Mouse (Mus musculus): ENCODE results near the gene Fank1. TPM values are rescaled to one million over a fixed set of nuclear protein-coding genes. Genes with fewer than 3 reads are reported as not detected.

The Fank1 gene
- polyA plus RNA-seq, 1 experiment from 2014 or later = 0.52 TPM

GRCm38 (mm10) chr7:133790608-133791229, 14.1 kb downstream of the Fank1 start:
- 88% methylated on average over 4 of the region's 4 CpGs for WGBS
- Histone ChIP-seq H3K27ac (replicated peaks; ENCODE audit: low read depth, low read length) (no peak overlapping the region), H3K9me3 (replicated peaks; ENCODE audit: control insufficient read depth, low read length) (no peaks in the 10 kb centered on the region), H3K4me2 (ENCODE audit: low read depth, low read length) (no peak overlapping the region), H3K4me3 (ENCODE audit: low read depth, low read length) (no peak overlapping the region), H3K9ac (replicated peaks; ENCODE audit: low read length) (no peak overlapping the region), H3K36me3 (replicated peaks; ENCODE audit: control insufficient read depth, insufficient read depth, low read depth, low read length) (no peaks in the 10 kb centered on the region), H3K4me1 (ENCODE audit: control insufficient read depth, insufficient read depth, low read length) (no peaks in the 10 kb centered on the region), H3K27me3 (ENCODE audit: control insufficient read depth, insufficient read depth, low read length) (no peaks in the 10 kb centered on the region)
- DNase-seq (ENCODE audit: low spot score) (no peak), ATAC-seq (replicated peaks; ENCODE audit: insufficient number of reproducible peaks, low FRiP score, low TSS enrichment, low read depth) (no peak)

DNA sequence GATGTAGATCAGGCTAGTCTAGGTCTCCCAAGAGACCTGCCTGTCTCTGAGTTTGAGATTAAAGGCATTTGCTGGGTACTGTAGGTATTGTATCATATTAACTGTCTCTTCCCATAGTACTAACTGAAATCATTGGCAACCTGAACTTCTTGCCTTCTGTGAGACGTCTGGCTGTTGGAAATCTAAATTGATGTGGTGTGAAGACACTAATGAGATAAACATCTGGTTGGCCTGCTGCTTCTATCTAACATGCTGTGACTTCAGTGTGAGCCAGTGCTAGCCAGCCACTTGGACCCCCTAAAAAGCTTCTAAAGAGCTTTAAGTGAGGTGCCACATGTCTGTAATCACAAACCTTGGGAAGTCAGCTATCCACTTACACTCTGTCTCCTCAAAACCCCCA, 16.1 kb downstream of the Fank1 start:
- no peak overlapping the region for H3K4me2 ChIP-seq (ENCODE audit: low read depth, low read length)
- no peaks in the 10 kb centered on the region for H3K36me3 ChIP-seq (replicated peaks; ENCODE audit: control insufficient read depth, insufficient read depth, low read depth, low read length)
- WGBS = 21% methylated on average over 1 of the region's 1 CpGs
- no peaks in the 10 kb centered on the region for H3K27me3 ChIP-seq (ENCODE audit: control insufficient read depth, insufficient read depth, low read length)
- no peak overlapping the region for H3K4me3 ChIP-seq (ENCODE audit: low read depth, low read length)
- H3K9ac ChIP-seq (replicated peaks; ENCODE audit: low read length) = no peak overlapping the region
- DNase-seq (ENCODE audit: low spot score) = no peak
- no peaks in the 10 kb centered on the region for H3K9me3 ChIP-seq (replicated peaks; ENCODE audit: control insufficient read depth, low read length)
- no peak overlapping the region for H3K27ac ChIP-seq (replicated peaks; ENCODE audit: low read depth, low read length)
- ATAC-seq (replicated peaks; ENCODE audit: insufficient number of reproducible peaks, low FRiP score, low TSS enrichment, low read depth) = no peak
- no peaks in the 10 kb centered on the region for H3K4me1 ChIP-seq (ENCODE audit: control insufficient read depth, insufficient read depth, low read length)

GRCm38 (mm10) chr7:133793248-133794131, 16.8 kb downstream of the Fank1 start:
- 76% methylated on average over 10 of the region's 10 CpGs for WGBS
- Histone ChIP-seq H3K4me2 (ENCODE audit: low read depth, low read length) (no peak overlapping the region), H3K4me1 (ENCODE audit: control insufficient read depth, insufficient read depth, low read length) (no peaks in the 10 kb centered on the region), H3K9ac (replicated peaks; ENCODE audit: low read length) (no peak overlapping the region), H3K36me3 (replicated peaks; ENCODE audit: control insufficient read depth, insufficient read depth, low read depth, low read length) (no peaks in the 10 kb centered on the region), H3K27ac (replicated peaks; ENCODE audit: low read depth, low read length) (no peak overlapping the region), H3K9me3 (replicated peaks; ENCODE audit: control insufficient read depth, low read length) (no peaks in the 10 kb centered on the region), H3K4me3 (ENCODE audit: low read depth, low read length) (no peak overlapping the region), H3K27me3 (ENCODE audit: control insufficient read depth, insufficient read depth, low read length) (no peaks in the 10 kb centered on the region)
- ATAC-seq (replicated peaks; ENCODE audit: insufficient number of reproducible peaks, low FRiP score, low TSS enrichment, low read depth) (no peak), DNase-seq (ENCODE audit: low spot score) (no peak)

- DNase-seq (ENCODE audit: low spot score) = no peak
- 85% methylated on average over 2 of the region's 2 CpGs for WGBS
- no peaks in the 10 kb centered on the region for H3K36me3 ChIP-seq (replicated peaks; ENCODE audit: control insufficient read depth, insufficient read depth, low read depth, low read length)
- ATAC-seq (replicated peaks; ENCODE audit: insufficient number of reproducible peaks, low FRiP score, low TSS enrichment, low read depth) = no peak
- no peaks in the 10 kb centered on the region for H3K27me3 ChIP-seq (ENCODE audit: control insufficient read depth, insufficient read depth, low read length)
- no peak overlapping the region for H3K4me2 ChIP-seq (ENCODE audit: low read depth, low read length)
- no peak overlapping the region for H3K9ac ChIP-seq (replicated peaks; ENCODE audit: low read length)
- H3K4me1 ChIP-seq (ENCODE audit: control insufficient read depth, insufficient read depth, low read length) = no peaks in the 10 kb centered on the region
- no peak overlapping the region for H3K4me3 ChIP-seq (ENCODE audit: low read depth, low read length)
- H3K27ac ChIP-seq (replicated peaks; ENCODE audit: low read depth, low read length) = no peak overlapping the region
- no peaks in the 10 kb centered on the region for H3K9me3 ChIP-seq (replicated peaks; ENCODE audit: control insufficient read depth, low read length)
These were observed 18.1 kb downstream of the Fank1 start for GRCm38 (mm10) chr7:133794720-133795119.

DNA sequence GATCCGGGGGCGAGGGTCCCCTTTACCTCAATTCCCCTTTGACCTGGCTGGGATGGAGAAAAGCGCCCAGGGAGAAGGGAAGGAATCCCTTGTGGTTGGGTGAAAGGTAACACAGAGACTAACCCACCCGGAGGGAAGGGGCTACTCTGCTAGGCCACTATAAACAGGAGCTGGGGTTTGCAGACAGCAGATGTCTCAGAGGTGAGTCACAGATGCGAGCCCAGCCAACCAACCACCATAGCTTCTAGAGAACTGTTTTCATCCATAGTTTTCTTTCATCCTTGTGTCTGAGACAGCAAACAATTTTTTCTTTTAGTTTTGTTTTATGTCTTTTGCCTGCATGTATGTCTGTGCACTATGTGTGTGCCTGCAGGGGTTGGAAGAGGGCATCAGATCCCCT, 23.3 kb downstream of the Fank1 start:
- no peaks in the 10 kb centered on the region for H3K36me3 ChIP-seq (replicated peaks; ENCODE audit: control insufficient read depth, insufficient read depth, low read depth, low read length)
- H3K4me3 ChIP-seq (ENCODE audit: low read depth, low read length) = no peak overlapping the region
- no peak overlapping the region for H3K27ac ChIP-seq (replicated peaks; ENCODE audit: low read depth, low read length)
- H3K4me2 ChIP-seq (ENCODE audit: low read depth, low read length) = no peak overlapping the region
- ATAC-seq (replicated peaks; ENCODE audit: insufficient number of reproducible peaks, low FRiP score, low TSS enrichment, low read depth) (no peak), DNase-seq (ENCODE audit: low spot score) (no peak)
- no peaks in the 10 kb centered on the region for H3K27me3 ChIP-seq (ENCODE audit: control insufficient read depth, insufficient read depth, low read length)
- no peaks in the 10 kb centered on the region for H3K9me3 ChIP-seq (replicated peaks; ENCODE audit: control insufficient read depth, low read length)
- H3K9ac ChIP-seq (replicated peaks; ENCODE audit: low read length) = no peak overlapping the region
- WGBS = 78% methylated on average over 5 of the region's 5 CpGs
- no peaks in the 10 kb centered on the region for H3K4me1 ChIP-seq (ENCODE audit: control insufficient read depth, insufficient read depth, low read length)

DNA sequence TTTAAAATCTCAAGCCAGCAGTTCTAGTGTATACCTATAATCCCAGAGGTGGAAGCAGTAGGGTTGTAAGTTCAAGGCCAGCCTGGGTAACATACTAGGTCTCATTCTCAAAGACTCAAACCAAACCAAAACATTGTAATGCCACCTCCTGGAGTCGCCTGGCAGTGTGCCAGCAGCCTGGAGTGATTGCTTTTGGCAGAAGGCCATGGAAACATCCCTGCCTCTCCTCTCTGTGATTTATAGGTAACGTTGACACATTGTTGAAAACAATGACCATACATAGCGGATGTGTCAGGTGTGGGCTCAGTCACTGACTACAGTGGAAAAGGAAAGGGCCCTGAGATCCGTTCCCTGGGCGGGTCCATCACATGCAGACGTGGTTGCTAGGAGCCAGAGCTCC, 25.2 kb downstream of the Fank1 start:
- H3K4me2 ChIP-seq (ENCODE audit: low read depth, low read length) = no peak overlapping the region
- no peak for DNase-seq (ENCODE audit: low spot score)
- WGBS = 77% methylated on average over 6 of the region's 6 CpGs

GRCm38 (mm10) chr7:133805614-133806175, 29.0 kb downstream of the Fank1 start:
- no peaks in the 10 kb centered on the region for H3K36me3 ChIP-seq (replicated peaks; ENCODE audit: control insufficient read depth, insufficient read depth, low read depth, low read length)
- H3K4me1 ChIP-seq (ENCODE audit: control insufficient read depth, insufficient read depth, low read length) = no peaks in the 10 kb centered on the region
- H3K4me2 ChIP-seq (ENCODE audit: low read depth, low read length) = no peak overlapping the region
- H3K4me3 ChIP-seq (ENCODE audit: low read depth, low read length) = no peak overlapping the region
- H3K9ac ChIP-seq (replicated peaks; ENCODE audit: low read length) = no peak overlapping the region
- DNase-seq (ENCODE audit: low spot score) (peak; percentile 76), ATAC-seq (replicated peaks; ENCODE audit: insufficient number of reproducible peaks, low FRiP score, low TSS enrichment, low read depth) (no peak)
- H3K9me3 ChIP-seq (replicated peaks; ENCODE audit: control insufficient read depth, low read length) = no peaks in the 10 kb centered on the region
- 62% methylated on average over 7 of the region's 7 CpGs for WGBS
- no peak overlapping the region for H3K27ac ChIP-seq (replicated peaks; ENCODE audit: low read depth, low read length)
- H3K27me3 ChIP-seq (ENCODE audit: control insufficient read depth, insufficient read depth, low read length) = no peaks in the 10 kb centered on the region

More for the DNA sequence above, 25.2 kb downstream of the Fank1 start:
- Histone ChIP-seq H3K9ac (replicated peaks; ENCODE audit: low read length) (no peak overlapping the region), H3K4me3 (ENCODE audit: low read depth, low read length) (no peak overlapping the region), H3K4me1 (ENCODE audit: control insufficient read depth, insufficient read depth, low read length) (no peaks in the 10 kb centered on the region), H3K36me3 (replicated peaks; ENCODE audit: control insufficient read depth, insufficient read depth, low read depth, low read length) (no peaks in the 10 kb centered on the region), H3K27me3 (ENCODE audit: control insufficient read depth, insufficient read depth, low read length) (no peaks in the 10 kb centered on the region), H3K27ac (replicated peaks; ENCODE audit: low read depth, low read length) (no peak overlapping the region), H3K9me3 (replicated peaks; ENCODE audit: control insufficient read depth, low read length) (no peaks in the 10 kb centered on the region)
- ATAC-seq (replicated peaks; ENCODE audit: insufficient number of reproducible peaks, low FRiP score, low TSS enrichment, low read depth) = no peak

- Histone ChIP-seq H3K4me3 (ENCODE audit: low read depth, low read length) (no peak overlapping the region), H3K4me1 (ENCODE audit: control insufficient read depth, insufficient read depth, low read length) (no peaks in the 10 kb centered on the region), H3K36me3 (replicated peaks; ENCODE audit: control insufficient read depth, insufficient read depth, low read depth, low read length) (no peaks in the 10 kb centered on the region), H3K4me2 (ENCODE audit: low read depth, low read length) (no peak overlapping the region), H3K27me3 (ENCODE audit: control insufficient read depth, insufficient read depth, low read length) (no peaks in the 10 kb centered on the region), H3K27ac (replicated peaks; ENCODE audit: low read depth, low read length) (no peak overlapping the region), H3K9ac (replicated peaks; ENCODE audit: low read length) (no peak overlapping the region), H3K9me3 (replicated peaks; ENCODE audit: control insufficient read depth, low read length) (no peaks in the 10 kb centered on the region)
- WGBS = 72% methylated on average over 7 of the region's 7 CpGs
- no peak for DNase-seq (ENCODE audit: low spot score)
- ATAC-seq (replicated peaks; ENCODE audit: insufficient number of reproducible peaks, low FRiP score, low TSS enrichment, low read depth) = no peak
These were observed 36.3 kb downstream of the Fank1 start for GRCm38 (mm10) chr7:133812927-133813326.
